Mouse (Mus musculus) midbrain, embryonic 12.5 days (tissue): ENCODE data around the gene Tmem120b. TPM values are rescaled to one million over a fixed set of nuclear protein-coding genes. Genes with fewer than 3 reads are reported as not detected.

ENCODE experiments used
- ATAC-seq: fragments of 200-750 bp; cut with Nextera tagmentation; 2 replicates; pipeline ENCODE4 v1.8.0; 2017; ENCODE audit warnings: low read depth, moderate TSS enrichment, moderate library complexity; ENCODE audit not compliant: low FRiP score
- H3K27ac ChIP-seq: fragments of 300-500 bp; sonication (generic); replicated peaks from 2 replicates; pipeline ENCODE4 v1.5.1; 2016; ENCODE audit warnings: mild to moderate bottlenecking
- H3K27me3 ChIP-seq: fragments of 300-500 bp; sonication (generic); 2 replicates; pipeline ENCODE4 v1.6.1; 2016; ENCODE audit warnings: mild to moderate bottlenecking
- H3K36me3 ChIP-seq: fragments of 300-500 bp; sonication (generic); 2 replicates; pipeline ENCODE4 v1.6.1; 2016
- H3K4me1 ChIP-seq: fragments of 300-500 bp; sonication (generic); 2 replicates; pipeline ENCODE4 v1.6.1; 2016
- H3K4me2 ChIP-seq: fragments of 300-500 bp; sonication (generic); replicated peaks from 2 replicates; pipeline ENCODE4 v1.6.1; 2016; ENCODE audit warnings: mild to moderate bottlenecking, moderate library complexity
- H3K4me3 ChIP-seq: fragments of 300-500 bp; sonication (generic); 2 replicates; pipeline ENCODE4 v1.5.1; 2016; ENCODE audit warnings: mild to moderate bottlenecking
- H3K9ac ChIP-seq: fragments of 300-500 bp; sonication (generic); replicated peaks from 2 replicates; pipeline ENCODE4 v1.6.1; 2016; ENCODE audit warnings: mild to moderate bottlenecking, moderate library complexity
- H3K9me3 ChIP-seq: fragments of 300-500 bp; sonication (generic); 2 replicates; pipeline ENCODE4 v1.6.1; 2016; ENCODE audit warnings: mild to moderate bottlenecking
- WGBS: fragments of 180-500 bp; shearing (Covaris S2); methylation state at CpG from one replicate; pipeline ENCODE4 v1.1.7; 2016; 5-methylcytosine and 5-hydroxymethylcytosine counted together
- polyA plus RNA-seq: library from polyadenylated mRNA; unstranded; fragments of >200 nt; fragmentation: Nextera tagmentation; extraction: Ambion mirVana; gene quantifications from 2 replicates; pipeline ENCODE4 v1.2.1, GENCODE M21; 2016

Gene Tmem120b
- polyA plus RNA-seq, 1 experiment from 2014 or later: 12.7 TPM

GRCm38 (mm10) chr5:123138953-123139721, 70.9 kb downstream of the Tmem120b start:
- Histone ChIP-seq H3K9ac (peak overlapping the region; percentile 100), H3K36me3 (peaks cover 10% of the 10 kb centered on the region), H3K27me3 (no peaks in the 10 kb centered on the region), H3K9me3 (no peaks in the 10 kb centered on the region), H3K4me2 (peak overlapping the region; percentile 100), H3K27ac (peak overlapping the region; percentile 100), H3K4me1 (peaks cover 49% of the 10 kb centered on the region), H3K4me3 (peak overlapping the region; percentile 98)
- WGBS: under 1% methylated on average over 38 of the region's 39 CpGs
- no peak for ATAC-seq

- Histone ChIP-seq H3K4me3 (peak overlapping the region; percentile 98), H3K9me3 (no peaks in the 10 kb centered on the region), H3K27ac (peak overlapping the region; percentile 100), H3K4me2 (peak overlapping the region; percentile 100), H3K4me1 (peaks cover 49% of the 10 kb centered on the region), H3K36me3 (0 out of 2 replicates have a peak, but pooled peaks cover 2% of the 10 kb centered on the region), H3K9ac (peak overlapping the region; percentile 100), H3K27me3 (no peaks in the 10 kb centered on the region)
- no peak for ATAC-seq
- WGBS: under 1% methylated on average over 28 of the region's 28 CpGs
Measured at GRCm38 (mm10) chr5:123139722-123140627, 71.8 kb downstream of the Tmem120b start.

- H3K27me3 ChIP-seq: no peaks in the 10 kb centered on the region
- 0 out of 2 replicates have a peak, but pooled peaks cover 4% of the 10 kb centered on the region for H3K36me3 ChIP-seq
- peak; percentile 25 for ATAC-seq
- peak overlapping the region; percentile 98 for H3K4me3 ChIP-seq
- WGBS: under 1% methylated on average over 31 of the region's 31 CpGs
- peak overlapping the region; percentile 100 for H3K4me2 ChIP-seq
- no peaks in the 10 kb centered on the region for H3K9me3 ChIP-seq
- H3K9ac ChIP-seq: peak overlapping the region; percentile 100
- peak overlapping the region; percentile 100 for H3K27ac ChIP-seq
- H3K4me1 ChIP-seq: peaks cover 49% of the 10 kb centered on the region
Measured at GRCm38 (mm10) chr5:123140694-123141554, 72.7 kb downstream of the Tmem120b start.

- Histone ChIP-seq H3K4me1 (peaks cover 49% of the 10 kb centered on the region), H3K27me3 (no peaks in the 10 kb centered on the region)
- under 1% methylated on average over 31 of the region's 38 CpGs for WGBS
Measured at GRCm38 (mm10) chr5:123141555-123142160, 73.4 kb downstream of the Tmem120b start.

GRCm38 (mm10) chr5:123142161-123143157, 74.2 kb downstream of the Tmem120b start, which contains the start of gene Setd1b:
Gene Setd1b (plus strand): TSS chr5:123142193.
- H3K4me2 ChIP-seq: peak within 1 kb of the TSS; percentile 100
- no peaks in the 10 kb centered on the region for H3K27me3 ChIP-seq
- no peaks in the 10 kb centered on the region for H3K9me3 ChIP-seq
- ATAC-seq: peak; percentile 24
- peak within 1 kb of the TSS; percentile 100 for H3K27ac ChIP-seq
- peak within 1 kb of the TSS; percentile 98 for H3K4me3 ChIP-seq
- peak within 1 kb of the TSS; percentile 100 for H3K9ac ChIP-seq
- under 1% methylated on average over 74 of the region's 103 CpGs for WGBS
- H3K4me1 ChIP-seq: peaks cover 41% of the 10 kb centered on the region
- H3K36me3 ChIP-seq: peaks cover 17% of the 10 kb centered on the region

More at GRCm38 (mm10) chr5:123141555-123142160, 73.4 kb downstream of the Tmem120b start:
- H3K9ac ChIP-seq: peak overlapping the region; percentile 100
- no peaks in the 10 kb centered on the region for H3K9me3 ChIP-seq
- peak; percentile 12; the same call in 1 of the 2 replicates for ATAC-seq
- peak overlapping the region; percentile 100 for H3K4me2 ChIP-seq
- peak overlapping the region; percentile 98 for H3K4me3 ChIP-seq
- peak overlapping the region; percentile 100 for H3K27ac ChIP-seq
- H3K36me3 ChIP-seq: peaks cover 12% of the 10 kb centered on the region

GRCm38 (mm10) chr5:123143251-123143970, 75.2 kb downstream of the Tmem120b start:
- no peak for ATAC-seq
- H3K4me2 ChIP-seq: peak overlapping the region; percentile 100
- H3K4me1 ChIP-seq: peaks cover 42% of the 10 kb centered on the region
- no peaks in the 10 kb centered on the region for H3K27me3 ChIP-seq
- H3K4me3 ChIP-seq: peak overlapping the region; percentile 98
- peak overlapping the region; percentile 100 for H3K27ac ChIP-seq
- H3K9me3 ChIP-seq: no peaks in the 10 kb centered on the region
- peaks cover 27% of the 10 kb centered on the region for H3K36me3 ChIP-seq
- H3K9ac ChIP-seq: peak overlapping the region; percentile 100
- WGBS: under 1% methylated on average over 24 of the region's 24 CpGs

- no peak for ATAC-seq
- H3K4me1 ChIP-seq: peaks cover 50% of the 10 kb centered on the region
- WGBS: 5% methylated on average over 17 of the region's 17 CpGs
- H3K27ac ChIP-seq: no peak overlapping the region
- peak overlapping the region; percentile 98 for H3K4me3 ChIP-seq
- no peaks in the 10 kb centered on the region for H3K9me3 ChIP-seq
- peaks cover 33% of the 10 kb centered on the region for H3K36me3 ChIP-seq
- peak overlapping the region; percentile 100 for H3K9ac ChIP-seq
- H3K4me2 ChIP-seq: peak overlapping the region; percentile 100
- H3K27me3 ChIP-seq: no peaks in the 10 kb centered on the region
Measured at GRCm38 (mm10) chr5:123143971-123144745, 75.9 kb downstream of the Tmem120b start.

- H3K27ac ChIP-seq: no peak overlapping the region
- WGBS: 42% methylated on average over 20 of the region's 20 CpGs
- no peak for ATAC-seq
Measured at GRCm38 (mm10) chr5:123144746-123145590, 76.8 kb downstream of the Tmem120b start.

More at GRCm38 (mm10) chr5:123144746-123145590, 76.8 kb downstream of the Tmem120b start:
- H3K4me1 ChIP-seq: peaks cover 57% of the 10 kb centered on the region
- H3K4me3 ChIP-seq: peak overlapping the region; percentile 98
- no peaks in the 10 kb centered on the region for H3K9me3 ChIP-seq
- H3K9ac ChIP-seq: peak overlapping the region; percentile 100
- H3K36me3 ChIP-seq: peaks cover 34% of the 10 kb centered on the region
- no peaks in the 10 kb centered on the region for H3K27me3 ChIP-seq
- peak overlapping the region; percentile 100 for H3K4me2 ChIP-seq
